In genomic region chr17:86366919-86367318, GRCm38 (mm10) we compare ENCODE assay signal across 12 mouse cellular contexts.
A peak's percentile ranks its signal among the peaks of the same experiment; 100 is the strongest.
DNase-seq lines count a peak whose midpoint lies in the region; ATAC-seq and TF ChIP-seq lines count a peak whose summit lies in the region.
"Had no signal": no experiment of that assay in that cellular context is flagged by ENCODE, and none has a peak within 500 bp of the region (broad histone marks: within the 10 kb centered on the region; RNA-seq: fewer than 3 reads in every experiment).

No protein-coding gene starts in this region.

- TF ChIP-seq CTCF in brain, embryonic 14.5 days (IDR thresholded peaks at IDR 0.05; ENCODE audit: borderline replicate concordance, extremely low read depth, insufficient read depth, insufficient read length): no peak
- no peak for TF ChIP-seq CTCF in heart, postnatal 0 days (IDR thresholded peaks at IDR 0.05; ENCODE audit: low read depth)

- WGBS in hindbrain, embryonic 16.5 days: 50% methylated on average over 10 of the region's 10 CpGs
- WGBS in hindbrain, embryonic 11.5 days: 80% methylated on average over 10 of the region's 10 CpGs
- WGBS in heart, postnatal 0 days: 35% methylated on average over 10 of the region's 10 CpGs

- no peaks in the 10 kb centered on the region for H3K36me3 ChIP-seq in hindbrain, embryonic 16.5 days (ENCODE audit: control insufficient read depth, insufficient read depth, low read length)
- no peaks in the 10 kb centered on the region for H3K36me3 ChIP-seq in hindbrain, embryonic 11.5 days (ENCODE audit: control insufficient read depth, insufficient read depth, low read length)
- no peaks in the 10 kb centered on the region for H3K36me3 ChIP-seq in heart, postnatal 0 days (replicated peaks; ENCODE audit: control insufficient read depth, insufficient read depth, low read length)
- H3K36me3 ChIP-seq: limb, embryonic 13.5 days had no signal

- TF ChIP-seq POLR2A in brain, embryonic 14.5 days (IDR thresholded peaks at IDR 0.05; ENCODE audit: borderline replicate concordance, extremely low read depth, insufficient read depth, insufficient read length, poor library complexity, severe bottlenecking): no peak

- 0 out of 2 replicates have a peak overlapping the region, but pooled peaks have one; percentile 44 for H3K27ac ChIP-seq in hindbrain, embryonic 16.5 days (ENCODE audit: low read depth, low read length)
- no peak overlapping the region for H3K27ac ChIP-seq in hindbrain, embryonic 11.5 days (ENCODE audit: low read depth, low read length)
- H3K27ac ChIP-seq in heart, postnatal 0 days (ENCODE audit: low read depth): peak overlapping the region; percentile 58
- H3K27ac ChIP-seq: limb, embryonic 13.5 days had no signal

- H3K27me3 ChIP-seq in hindbrain, embryonic 16.5 days (replicated peaks; ENCODE audit: control insufficient read depth, insufficient read depth, low read length): no peaks in the 10 kb centered on the region
- no peaks in the 10 kb centered on the region for H3K27me3 ChIP-seq in hindbrain, embryonic 11.5 days (ENCODE audit: control insufficient read depth, insufficient read depth, low read length)
- no peaks in the 10 kb centered on the region for H3K27me3 ChIP-seq in heart, postnatal 0 days (ENCODE audit: control insufficient read depth, insufficient read depth, low read length)
- H3K27me3 ChIP-seq: limb, embryonic 13.5 days had no signal

- 0 out of 2 replicates have a peak, but pooled peaks have one; percentile 55 for TF ChIP-seq EP300 in heart, postnatal 0 days (IDR thresholded peaks at IDR 0.05; ENCODE audit: low read depth)

- peaks cover 28% of the 10 kb centered on the region for H3K4me1 ChIP-seq in hindbrain, embryonic 16.5 days (ENCODE audit: control insufficient read depth, insufficient read depth, low read depth, low read length)
- H3K4me1 ChIP-seq in hindbrain, embryonic 11.5 days (replicated peaks; ENCODE audit: control insufficient read depth, insufficient read depth, low read length): no peaks in the 10 kb centered on the region
- peaks cover 48% of the 10 kb centered on the region for H3K4me1 ChIP-seq in heart, postnatal 0 days (ENCODE audit: control insufficient read depth, insufficient read depth)

- H3K4me2 ChIP-seq in hindbrain, embryonic 16.5 days (ENCODE audit: low read length): no peak overlapping the region
- no peak overlapping the region for H3K4me2 ChIP-seq in hindbrain, embryonic 11.5 days (replicated peaks; ENCODE audit: low read depth, low read length)
- H3K4me2 ChIP-seq in heart, postnatal 0 days (ENCODE audit: low read depth, low read length): peak overlapping the region; percentile 31
- H3K4me2 ChIP-seq: limb, embryonic 13.5 days had no signal

- no peak; the same call in 1 of the 2 replicates for ATAC-seq in hindbrain, embryonic 16.5 days
- ATAC-seq in hindbrain, embryonic 11.5 days (ENCODE audit: low FRiP score): no peak
- ATAC-seq in heart, postnatal 0 days (ENCODE audit: insufficient read depth, low read depth): peak; percentile 63; the same call in 1 of the 2 replicates

- no peak overlapping the region for H3K9ac ChIP-seq in hindbrain, embryonic 16.5 days (ENCODE audit: low read depth, low read length)
- no peak overlapping the region for H3K9ac ChIP-seq in hindbrain, embryonic 11.5 days (ENCODE audit: low read depth, low read length)
- no peak overlapping the region for H3K9ac ChIP-seq in heart, postnatal 0 days (replicated peaks; ENCODE audit: low read depth, low read length)
- H3K9ac ChIP-seq: limb, embryonic 13.5 days had no signal

- H3K9me3 ChIP-seq in hindbrain, embryonic 16.5 days (ENCODE audit: control insufficient read depth, low read length): no peaks in the 10 kb centered on the region
- H3K9me3 ChIP-seq in hindbrain, embryonic 11.5 days (ENCODE audit: control insufficient read depth, low read length): no peaks in the 10 kb centered on the region
- H3K9me3 ChIP-seq in heart, postnatal 0 days (replicated peaks; ENCODE audit: control insufficient read depth, low read length): no peaks in the 10 kb centered on the region
- H3K9me3 ChIP-seq: limb, embryonic 13.5 days had no signal

- peak; percentile 39 to 54 for DNase-seq in cerebellum, postnatal 10 days
- DNase-seq in cerebellum, adult 8-10 months: no peak
- no peak for DNase-seq in hindbrain, embryonic 11.5 days (ENCODE audit: low spot score)
- DNase-seq in brain, embryonic 14.5 days (ENCODE audit: low read depth): peak; percentile 65
- DNase-seq in heart, postnatal 0 days (ENCODE audit: low spot score): peak; percentile 63
- DNase-seq in lung, postnatal 14 days: no peak
- DNase-seq in lung, postnatal 25 days (ENCODE audit: low spot score): no peak
- DNase-seq: cerebellum, postnatal 36 days; lung, adult 2 months; thymus, postnatal 25 days had no signal

- H3K4me3 ChIP-seq in hindbrain, embryonic 16.5 days (ENCODE audit: low read length): no peak overlapping the region
- H3K4me3 ChIP-seq in hindbrain, embryonic 11.5 days (ENCODE audit: low read depth, low read length): no peak overlapping the region
- no peak overlapping the region for H3K4me3 ChIP-seq in heart, postnatal 0 days (ENCODE audit: low read depth, low read length)
- H3K4me3 ChIP-seq: limb, embryonic 13.5 days had no signal

Comparison
In these comparisons a context has a peak if more than half of its experiments do, and no peak if none do; other contexts are left out.
1. DNase-seq: peak in cerebellum, postnatal 10 days (2 of 2), brain, embryonic 14.5 days (single experiment) and heart, postnatal 0 days (single experiment); none in cerebellum, adult 8-10 months (single experiment), hindbrain, embryonic 11.5 days (single experiment), lung, postnatal 14 days (single experiment) and lung, postnatal 25 days (single experiment).